Mouse (Mus musculus) MEL (cell line): ENCODE data around the gene Cdk14. TPM values are rescaled to one million over a fixed set of nuclear protein-coding genes. Genes with fewer than 3 reads are reported as not detected.

Experiments
- DNase-seq: peaks from one replicate; pipeline ENCODE4 v3.0.0; 2011; ENCODE audit warnings: low read depth, low spot score
- H3K27ac ChIP-seq: 2 replicates; pipeline ENCODE4 v1.5.1; 2012; ENCODE audit warnings: low read depth, mild to moderate bottlenecking, control low read depth, low read length, moderate library complexity; ENCODE audit not compliant: control insufficient read depth
- H3K27me3 ChIP-seq, 2 experiments: fragments of 150-350 bp in 1 of 2; sonication (generic) in 1 of 2; 2 replicates each; pipeline ENCODE4 v1.6.1; 2012; ENCODE audit warnings: low read length in 2 of 2, mild to moderate bottlenecking in 2 of 2, improper control_type of control experiment in 1 of 2, moderate library complexity in 1 of 2; ENCODE audit not compliant: insufficient read depth in 2 of 2, control insufficient read depth in 1 of 2
- H3K36me3 ChIP-seq, 2 experiments: 2 replicates each; pipeline ENCODE4 v1.6.1; 2012 to 2014; ENCODE audit warnings: low read length in 2 of 2, improper control_type of control experiment in 1 of 2, inconsistent platforms in 1 of 2, mild to moderate bottlenecking in 1 of 2; ENCODE audit not compliant: insufficient read depth in 2 of 2, control insufficient read depth in 1 of 2
- H3K4me1 ChIP-seq, 2 experiments: fragments of 150-350 bp in 1 of 2; sonication (generic) in 1 of 2; 2 replicates each; pipeline ENCODE4 v1.6.1; 2012; ENCODE audit warnings: low read length in 2 of 2, improper control_type of control experiment in 1 of 2, mild to moderate bottlenecking in 1 of 2; ENCODE audit not compliant: insufficient read depth in 2 of 2, control insufficient read depth in 1 of 2
- H3K4me3 ChIP-seq, 2 experiments: fragments of 150-350 bp in 1 of 2; sonication (generic) in 1 of 2; 2 replicates each; pipeline ENCODE4 v1.5.1; 2012; ENCODE audit warnings: low read depth in 2 of 2, low read length in 2 of 2, mild to moderate bottlenecking in 2 of 2, moderate library complexity in 2 of 2, control low read depth in 1 of 2, improper control_type of control experiment in 1 of 2; ENCODE audit not compliant: control insufficient read depth in 1 of 2, insufficient read depth in 1 of 2
- H3K79me2 ChIP-seq: 2 replicates; pipeline ENCODE4 v1.6.1; 2012; ENCODE audit warnings: mild to moderate bottlenecking, low read length, moderate library complexity; ENCODE audit not compliant: control insufficient read depth, poor library complexity, insufficient read depth
- H3K9ac ChIP-seq: 2 replicates; pipeline ENCODE4 v1.6.1; 2012; ENCODE audit warnings: low read depth, mild to moderate bottlenecking, control low read depth, low read length, moderate library complexity; ENCODE audit not compliant: control insufficient read depth, poor library complexity, severe bottlenecking
- H3K9me3 ChIP-seq: fragments of 150-350 bp; sonication (generic); replicated peaks from 2 replicates; pipeline ENCODE4 v1.6.1; 2012; ENCODE audit warnings: mild to moderate bottlenecking, low read length, improper control_type of control experiment, moderate library complexity; ENCODE audit not compliant: insufficient read depth
- BHLHE40 ChIP-seq: IDR thresholded peaks from 2 replicates; pipeline ENCODE4 v1.6.1; 2012; ENCODE audit warnings: low read depth, mild to moderate bottlenecking, inconsistent platforms, low read length, improper control_type of control experiment, borderline replicate concordance
- CHD2 ChIP-seq: IDR thresholded peaks from 2 replicates; pipeline ENCODE4 v1.6.1; 2011; ENCODE audit warnings: low read length, improper control_type of control experiment
- CTCF ChIP-seq, 3 experiments: IDR thresholded peaks in 2 of 3; conservative IDR thresholded peaks in 1 of 3; 2 replicates each; pipeline ENCODE4 v1.5.1; 2011 to 2012; ENCODE audit warnings: low read length in 3 of 3, low read depth in 2 of 3, mild to moderate bottlenecking in 2 of 3, improper control_type of control experiment in 1 of 3, inconsistent platforms in 1 of 3, mixed read lengths in 1 of 3, moderate library complexity in 1 of 3; ENCODE audit not compliant: control insufficient read depth in 1 of 3, insufficient read depth in 1 of 3, poor library complexity in 1 of 3, severe bottlenecking in 1 of 3
- E2F4 ChIP-seq: IDR thresholded peaks from 2 replicates; pipeline ENCODE4 v1.6.1; 2011; ENCODE audit warnings: low read depth, low read length, improper control_type of control experiment, borderline replicate concordance
- ELF1 ChIP-seq: IDR thresholded peaks from 2 replicates; pipeline ENCODE4 v1.6.1; 2014; ENCODE audit warnings: low read depth, mild to moderate bottlenecking, inconsistent platforms, low read length, improper control_type of control experiment, moderate library complexity
- JUND ChIP-seq: IDR thresholded peaks from 2 replicates; pipeline ENCODE4 v1.6.1; 2011; ENCODE audit warnings: low read depth, mild to moderate bottlenecking, improper control_type of control experiment, low read length
- MAZ ChIP-seq: IDR thresholded peaks from 2 replicates; pipeline ENCODE4 v1.6.1; 2012; ENCODE audit warnings: low read depth, mild to moderate bottlenecking, inconsistent platforms, low read length, improper control_type of control experiment
- MEF2A ChIP-seq: IDR thresholded peaks from 2 replicates; pipeline ENCODE4 v1.6.1; 2014; ENCODE audit warnings: low read depth, mild to moderate bottlenecking, inconsistent platforms, low read length, improper control_type of control experiment; ENCODE audit not compliant: poor library complexity, insufficient replicate concordance, severe bottlenecking; ENCODE audit errors: extremely low read depth
- MXI1 ChIP-seq: IDR thresholded peaks from 2 replicates; pipeline ENCODE4 v1.6.1; 2011; ENCODE audit warnings: mild to moderate bottlenecking, low read depth, low read length, improper control_type of control experiment
- MYB ChIP-seq: IDR thresholded peaks from 2 replicates; pipeline ENCODE4 v1.6.1; 2011; ENCODE audit warnings: mild to moderate bottlenecking, low read depth, low read length, improper control_type of control experiment
- POLR2A ChIP-seq, 2 experiments: IDR thresholded peaks; 2 replicates each; pipeline ENCODE4 v1.6.1; 2011 to 2012; ENCODE audit warnings: low read length in 2 of 2, mild to moderate bottlenecking in 2 of 2, control low read depth in 1 of 2, improper control_type of control experiment in 1 of 2, low read depth in 1 of 2, moderate library complexity in 1 of 2; ENCODE audit not compliant: control insufficient read depth in 1 of 2, insufficient read depth in 1 of 2, poor library complexity in 1 of 2
- POLR2AphosphoS2 ChIP-seq: IDR thresholded peaks from 2 replicates; pipeline ENCODE4 v1.6.1; 2011; ENCODE audit warnings: low read length, improper control_type of control experiment
- RCOR1 ChIP-seq: IDR thresholded peaks from 2 replicates; pipeline ENCODE4 v1.6.1; 2012; ENCODE audit warnings: low read depth, mild to moderate bottlenecking, inconsistent platforms, low read length, improper control_type of control experiment
- TAL1 ChIP-seq: IDR thresholded peaks from 2 replicates; pipeline ENCODE4 v1.6.1; 2012; ENCODE audit warnings: mild to moderate bottlenecking, inconsistent platforms, low read length, moderate library complexity, mixed read lengths
- USF1 ChIP-seq: IDR thresholded peaks from 2 replicates; pipeline ENCODE4 v1.6.1; 2014; ENCODE audit warnings: low read depth, mild to moderate bottlenecking, inconsistent platforms, low read length, improper control_type of control experiment, moderate library complexity
- ZC3H11A ChIP-seq: IDR thresholded peaks from 2 replicates; pipeline ENCODE4 v1.6.1; 2012; ENCODE audit warnings: low read depth, mild to moderate bottlenecking, inconsistent platforms, low read length, improper control_type of control experiment
- ZKSCAN1 ChIP-seq: IDR thresholded peaks from 2 replicates; pipeline ENCODE4 v1.6.1; 2012; ENCODE audit warnings: low read depth, mild to moderate bottlenecking, inconsistent platforms, low read length, improper control_type of control experiment, moderate library complexity
- ZMIZ1 ChIP-seq: IDR thresholded peaks from 2 replicates; pipeline ENCODE4 v1.6.1; 2012; ENCODE audit warnings: low read depth, mild to moderate bottlenecking, inconsistent platforms, low read length, improper control_type of control experiment, moderate library complexity
- polyA plus RNA-seq, 2 experiments: library from polyadenylated mRNA; stranded (reverse) in 1 of 2; unstranded in 1 of 2; fragments of >175 nt in 1 of 2; fragments of >200 nt in 1 of 2; gene quantifications; 2 replicates each; pipeline versions ENCODE4 v1.2.1 to v1.2.4; 2012; ENCODE audit warnings: low replicate concordance in 2 of 2, low read depth in 1 of 2; ENCODE audit not compliant: insufficient read length in 2 of 2, insufficient read depth in 1 of 2, missing spikeins in 1 of 2
- total RNA-seq: library from RNA; depleted of rRNA; stranded (reverse); fragments of 300-350 nt; gene quantifications from 2 replicates; pipeline ENCODE4 v1.2.3, GENCODE M21; 2012

The Cdk14 gene
- total and polyA plus RNA-seq, 3 experiments = not detected

- Histone ChIP-seq H3K79me2 (no peaks in the 10 kb centered on the region), H3K27me3 (no peaks in the 10 kb centered on the region), H3K4me3 (no peak overlapping the region), H3K9ac (no peak overlapping the region), H3K36me3 (no peaks in the 10 kb centered on the region), H3K4me1 (no peaks in the 10 kb centered on the region), H3K27ac (no peak overlapping the region), H3K9me3 (no peaks in the 10 kb centered on the region)
- no peak for TF ChIP-seq ZMIZ1
- TF ChIP-seq BHLHE40 = no peak
- DNase-seq = no peak
Measured at GRCm38 (mm10) chr5:5071526-5071925, 348.6 kb downstream of the Cdk14 start.

- Histone ChIP-seq H3K27ac (no peak overlapping the region), H3K4me3 (no peak overlapping the region)
- no peak for TF ChIP-seq ZC3H11A
- no peak for TF ChIP-seq ZMIZ1
- no peak for TF ChIP-seq TAL1
- no peak for TF ChIP-seq JUND
- TF ChIP-seq ELF1 = no peak
- TF ChIP-seq POLR2A (IDR thresholded peaks at IDR 0.05; ENCODE audit: control insufficient read depth in 1 of 2, insufficient read depth in 1 of 2, low read depth in 1 of 2, low read length in 2 of 2, poor library complexity in 1 of 2) = no peak
- no peak for TF ChIP-seq CHD2
- no peak for TF ChIP-seq POLR2AphosphoS2
- TF ChIP-seq MXI1 = no peak
- TF ChIP-seq MYB = no peak
- TF ChIP-seq USF1 = no peak
- no peak for TF ChIP-seq MEF2A
- no peak for TF ChIP-seq RCOR1
- no peak for TF ChIP-seq ZKSCAN1
- no peak for TF ChIP-seq E2F4
- no peak for TF ChIP-seq MAZ
- TF ChIP-seq CTCF (IDR thresholded peaks at IDR 0.05 in 2 of 3, conservative IDR thresholded peaks at IDR 0.05 in 1 of 3; ENCODE audit: control insufficient read depth in 1 of 3, insufficient read depth in 1 of 3, low read depth in 2 of 3, low read length in 3 of 3, poor library complexity in 1 of 3, severe bottlenecking in 1 of 3) = no peak
- TF ChIP-seq, all 39 proteins: peak for 0
- Histone ChIP-seq H3K9ac (no peak overlapping the region), H3K9me3 (no peaks in the 10 kb centered on the region), H3K27me3 (no peaks in the 10 kb centered on the region), H3K4me1 (no peaks in the 10 kb centered on the region), H3K36me3 (no peaks in the 10 kb centered on the region), H3K79me2 (no peaks in the 10 kb centered on the region)
- no peak for DNase-seq
Measured at GRCm38 (mm10) chr5:5064686-5065085, 355.4 kb downstream of the Cdk14 start.
